Mouse (Mus musculus): Measurements from ENCODE around the gene Pitpnc1.

The Pitpnc1 gene

DNA sequence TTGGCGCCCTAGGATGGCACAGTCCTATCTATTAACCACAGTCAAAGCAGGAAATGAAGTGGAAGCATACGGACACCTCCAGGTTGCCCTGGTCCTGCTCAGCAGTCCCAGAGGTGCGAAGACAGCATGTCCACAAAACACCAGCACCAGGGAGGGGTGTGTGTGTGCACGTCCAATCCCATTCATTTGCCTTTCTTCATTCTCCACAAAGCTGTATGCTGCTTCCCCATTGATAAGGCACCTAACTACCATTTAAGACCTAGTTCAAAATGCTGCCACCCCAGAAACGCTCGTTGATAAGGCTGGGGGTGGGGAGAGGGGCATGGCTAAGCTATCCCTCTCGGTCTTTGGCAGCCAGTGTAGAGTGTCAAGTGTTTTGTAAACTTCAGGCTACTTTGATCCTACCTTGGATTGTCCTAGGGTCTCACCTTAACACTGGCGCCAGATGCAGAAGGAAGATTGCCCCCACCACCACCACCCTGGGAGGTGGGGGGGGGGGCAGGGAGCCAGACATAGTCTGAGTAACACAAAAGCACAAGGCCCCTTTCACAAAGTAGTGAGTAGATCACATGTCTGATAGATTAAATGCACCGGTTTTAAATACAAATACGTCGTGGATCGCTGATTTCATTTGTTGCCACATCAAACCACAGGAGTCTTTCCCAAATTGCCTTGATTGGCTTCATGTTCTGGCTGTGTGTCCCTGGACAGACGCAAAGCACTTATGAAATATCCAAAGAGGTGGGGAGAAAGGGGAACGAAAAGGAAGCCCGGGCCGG, 2.1 kb downstream of the Pitpnc1 start:
- no peak for DNase-seq (ENCODE audit: low spot score in 2 of 2)

- no peak for DNase-seq (ENCODE audit: low spot score in 2 of 2)
Observed at GRCm38 (mm10) chr11:107466611-107467391, 3.7 kb downstream of the Pitpnc1 start.

- no peak for DNase-seq (ENCODE audit: low spot score in 2 of 2)
Observed at GRCm38 (mm10) chr11:107465969-107466368, 4.5 kb downstream of the Pitpnc1 start.

- DNase-seq (ENCODE audit: low spot score in 2 of 2): no peak
Observed at GRCm38 (mm10) chr11:107465041-107465440, 5.5 kb downstream of the Pitpnc1 start.

GRCm38 (mm10) chr11:107464141-107464540, 6.4 kb downstream of the Pitpnc1 start:
- DNase-seq (ENCODE audit: low spot score in 2 of 2): no peak

DNA sequence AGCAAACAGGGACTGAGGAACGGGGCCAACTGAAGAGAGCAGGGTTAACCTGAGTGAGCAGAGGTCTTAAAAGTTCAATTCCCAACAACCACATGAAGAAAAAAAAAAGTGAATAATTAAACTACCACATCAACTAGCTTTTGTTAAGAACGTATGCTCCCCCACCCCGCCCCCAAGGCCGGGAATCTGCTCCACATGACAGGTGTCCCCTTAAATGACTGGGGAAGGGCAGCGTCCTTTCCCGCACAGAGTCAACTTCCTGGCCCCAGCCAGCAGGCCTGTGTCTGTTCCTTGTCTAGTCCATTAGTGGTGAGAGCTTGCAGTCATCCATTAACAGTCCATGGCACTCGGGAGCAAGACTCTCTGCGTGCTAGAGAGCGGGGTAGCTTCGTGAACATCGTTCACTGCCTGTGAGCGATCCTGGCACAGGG, 7.2 kb downstream of the Pitpnc1 start:
- no peak for DNase-seq (ENCODE audit: low spot score in 2 of 2)

GRCm38 (mm10) chr11:107462478-107462877, 8.0 kb downstream of the Pitpnc1 start:
- DNase-seq (ENCODE audit: low spot score in 2 of 2): no peak

GRCm38 (mm10) chr11:107459828-107460227, 10.7 kb downstream of the Pitpnc1 start:
- no peak for DNase-seq (ENCODE audit: low spot score in 2 of 2)

DNA sequence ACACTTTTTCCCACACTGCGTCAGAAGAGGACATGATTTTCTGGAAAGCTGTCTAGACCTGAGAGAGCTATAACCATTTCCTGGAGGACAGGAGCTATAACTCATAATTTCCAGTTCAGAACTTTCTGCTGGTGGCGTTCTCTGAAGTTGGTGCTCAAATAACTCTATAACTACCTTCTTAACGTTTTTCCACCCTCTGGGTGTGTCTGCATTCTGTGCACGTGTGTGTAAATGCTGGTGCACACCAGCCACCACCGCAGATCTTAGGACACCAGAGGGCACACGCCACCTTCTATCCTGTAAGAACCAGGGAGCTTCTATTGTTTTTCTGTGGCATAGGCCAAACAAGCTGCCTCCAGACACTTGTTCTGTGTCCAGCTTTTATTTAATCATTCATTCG, 11.5 kb downstream of the Pitpnc1 start:
- no peak for DNase-seq (ENCODE audit: low spot score in 2 of 2)

DNA sequence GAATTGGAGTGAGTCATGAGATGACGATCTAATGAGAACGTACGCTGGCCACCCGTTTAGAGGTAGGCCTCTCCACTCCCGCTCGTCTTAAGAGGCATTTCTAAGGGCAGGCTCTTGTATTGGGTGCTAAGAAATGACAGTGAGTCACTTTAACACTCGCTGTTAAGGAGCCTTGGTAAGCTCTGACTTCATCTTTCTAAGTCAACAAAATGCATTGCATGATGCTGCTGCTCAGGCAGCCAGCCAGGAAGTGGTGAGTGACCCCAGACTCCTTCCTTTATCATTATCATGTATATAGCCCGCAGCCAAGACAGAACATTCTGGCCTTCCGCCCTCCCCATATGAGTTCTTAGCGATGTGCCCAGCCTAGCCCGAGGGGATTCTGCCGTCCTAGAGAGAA, 12.2 kb downstream of the Pitpnc1 start:
- DNase-seq (ENCODE audit: low spot score in 2 of 2): no peak

DNA sequence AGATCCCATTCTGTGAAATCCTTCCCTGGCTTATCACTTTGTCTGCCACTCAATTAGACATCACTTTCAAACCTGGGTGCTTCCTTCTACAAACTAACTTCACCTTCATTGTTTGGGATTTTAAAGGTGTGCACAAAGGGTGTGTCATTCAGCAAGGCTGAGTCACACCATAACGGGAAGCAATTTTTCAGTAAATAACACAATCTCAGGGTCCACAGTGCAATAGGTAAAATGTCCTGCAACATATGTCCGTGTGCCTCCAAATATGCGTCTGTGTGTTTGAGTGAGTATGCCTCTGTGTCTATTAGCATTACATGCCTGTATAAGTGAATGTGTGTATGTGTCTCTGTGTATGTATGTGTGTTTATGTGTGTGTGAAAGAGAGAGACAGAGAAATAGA, 13.2 kb downstream of the Pitpnc1 start:
- DNase-seq (ENCODE audit: low spot score in 2 of 2): no peak

- DNase-seq (ENCODE audit: low spot score in 2 of 2): no peak
Observed at GRCm38 (mm10) chr11:107454546-107455462, 15.7 kb downstream of the Pitpnc1 start.

GRCm38 (mm10) chr11:107452053-107452452, 18.4 kb downstream of the Pitpnc1 start:
- DNase-seq (ENCODE audit: low spot score in 2 of 2): no peak

GRCm38 (mm10) chr11:107451106-107451505, 19.4 kb downstream of the Pitpnc1 start:
- no peak for DNase-seq (ENCODE audit: low spot score in 2 of 2)

DNA sequence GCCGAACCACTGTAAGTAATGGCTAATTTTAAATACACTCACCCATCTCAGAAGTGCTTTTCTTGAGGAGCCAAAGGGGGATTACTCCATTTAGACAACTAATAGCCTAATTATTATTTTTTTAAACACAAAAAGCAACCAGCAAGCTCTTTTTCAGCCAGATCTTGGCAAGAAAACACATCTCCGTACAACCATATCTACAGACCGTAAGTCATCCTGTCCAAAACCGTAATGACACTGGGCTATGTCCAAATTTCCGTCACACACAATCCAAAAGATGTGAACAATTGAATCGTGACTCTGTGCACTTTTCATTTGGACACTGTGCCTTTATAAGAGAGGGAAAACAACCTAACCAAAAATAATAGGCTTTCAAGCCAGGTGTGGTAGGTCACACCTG, 20.4 kb downstream of the Pitpnc1 start:
- DNase-seq (ENCODE audit: low spot score in 2 of 2): no peak

GRCm38 (mm10) chr11:107449169-107449910, 21.2 kb downstream of the Pitpnc1 start:
- no peak for DNase-seq (ENCODE audit: low spot score in 2 of 2)

DNA sequence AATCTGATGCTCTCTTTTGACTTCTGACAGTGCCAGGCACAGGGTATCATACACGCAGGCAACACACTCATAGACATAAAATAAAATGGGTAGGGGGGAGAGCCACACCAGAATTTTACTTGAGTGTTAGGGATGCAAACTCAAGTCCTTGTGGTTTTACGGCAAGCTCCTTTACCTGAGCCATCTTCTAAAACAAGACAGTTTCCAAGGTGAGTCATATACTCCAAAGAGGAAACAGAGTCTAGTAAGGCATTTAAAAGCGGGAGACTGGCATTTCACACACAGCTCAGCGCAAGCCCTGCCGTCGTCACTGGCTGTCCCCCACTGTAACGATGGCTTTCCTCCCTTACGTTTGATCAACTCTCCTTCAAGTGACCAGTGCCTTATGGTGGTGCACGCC, 22.6 kb downstream of the Pitpnc1 start:
- DNase-seq (ENCODE audit: low spot score in 2 of 2): no peak

- no peak for DNase-seq (ENCODE audit: low spot score in 2 of 2)
Observed at GRCm38 (mm10) chr11:107447349-107447748, 23.1 kb downstream of the Pitpnc1 start.

DNA sequence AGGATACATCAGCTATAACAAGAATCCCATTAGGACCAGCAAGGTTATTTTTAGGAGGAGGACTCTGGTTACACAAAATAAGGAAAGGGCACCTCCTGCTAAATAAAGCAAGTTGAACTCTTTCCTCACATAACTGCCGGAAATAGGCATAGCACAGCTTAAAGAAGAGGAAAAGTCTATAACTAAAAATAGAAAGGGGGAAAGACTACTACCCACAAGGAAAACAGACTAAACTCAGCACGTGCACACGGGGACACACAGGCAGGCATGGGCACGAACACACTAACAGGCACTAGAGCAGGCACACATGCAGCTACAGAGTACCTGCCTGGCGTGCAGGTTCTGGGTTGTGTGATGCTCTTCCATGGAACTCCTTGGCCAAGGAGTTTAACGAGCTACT, 23.8 kb downstream of the Pitpnc1 start:
- DNase-seq (ENCODE audit: low spot score in 2 of 2): no peak

DNA sequence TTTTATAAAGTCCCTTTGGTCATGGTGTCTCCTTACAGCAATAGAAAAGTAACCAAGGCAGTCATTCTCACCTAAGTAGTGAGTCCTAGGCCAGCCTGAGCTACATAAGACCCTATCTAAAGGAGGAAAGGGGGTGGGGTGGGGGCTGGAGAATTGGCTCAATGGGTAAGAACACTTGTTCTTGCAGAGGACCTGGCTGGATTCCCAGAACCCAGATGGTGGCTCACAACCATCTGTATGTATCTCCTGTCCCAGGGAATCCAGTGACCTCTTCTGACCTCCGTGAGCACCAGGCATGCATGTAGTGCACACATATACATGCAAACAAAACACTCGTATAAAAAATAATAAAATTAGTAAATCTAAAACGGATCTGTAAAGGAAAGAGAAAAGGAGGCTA, 24.8 kb downstream of the Pitpnc1 start:
- no peak for DNase-seq (ENCODE audit: low spot score in 2 of 2)
